Mouse (Mus musculus) gastrocnemius, adult 2 months (tissue): ENCODE measurements at regions not wholly inside any gene's neighbourhood (a gene's known extent, or its start where the extent isn't known, plus 50 kb on each side); places are given as distances from the start of the nearest gene placed in this dataset.

Experiments used
- DNase-seq: peaks from one replicate; pipeline ENCODE4 v3.0.0; 2022
- H3K27ac ChIP-seq: fragments of 200-600 bp; 2 replicates; pipeline ENCODE4 v1.8.1; 2022; ENCODE audit warnings: mild to moderate bottlenecking
- H3K4me3 ChIP-seq: fragments of 200-600 bp; 2 replicates; pipeline ENCODE4 v1.8.1; 2022; ENCODE audit warnings: mild to moderate bottlenecking, moderate library complexity
- CTCF ChIP-seq: fragments of 200-600 bp; IDR thresholded peaks from 2 replicates; pipeline ENCODE4 v1.8.1; 2022; ENCODE audit warnings: antibody characterized with exemption, mild to moderate bottlenecking, moderate library complexity
- intact Hi-C: fragments of 180-260 bp; cut with DNase I; formaldehyde crosslinking; loops from one replicate; pipeline ENCODE4 v1.15.1; 2025

- Histone ChIP-seq H3K4me3 (no peak overlapping the region), H3K27ac (no peak overlapping the region)
- no peak for TF ChIP-seq CTCF
- no peak for DNase-seq
- intact Hi-C loops, result no loop called here
Measured at GRCm38 (mm10) chr4:107736866-107737265, 52.8 kb upstream of the Dmrtb1 start.

GRCm38 (mm10) chr4:107737907-107738306, 53.9 kb upstream of the Dmrtb1 start:
- TF ChIP-seq CTCF, result no peak; the same call in 1 of the 2 replicates
- H3K4me3 ChIP-seq, result no peak overlapping the region
- intact Hi-C loops, result loop anchor here (1.0 kb wide), 1 partner anchor 107 kb away; no protein-coding TSS in a partner anchor
- DNase-seq, result peak; percentile 84
- H3K27ac ChIP-seq, result no peak overlapping the region

GRCm38 (mm10) chr4:107738776-107739175, 54.7 kb upstream of the Dmrtb1 start:
- Histone ChIP-seq H3K4me3 (no peak overlapping the region), H3K27ac (no peak overlapping the region)
- no peak for DNase-seq
- no peak for TF ChIP-seq CTCF
- intact Hi-C loops, result loop anchor here (1.0 kb wide), 1 partner anchor 107 kb away; no protein-coding TSS in a partner anchor

GRCm38 (mm10) chr4:107739789-107740405, 55.9 kb upstream of the Dmrtb1 start:
- TF ChIP-seq CTCF, result no peak
- DNase-seq, result no peak
- intact Hi-C loops, result no loop called here
- no peak overlapping the region for H3K27ac ChIP-seq
- no peak overlapping the region for H3K4me3 ChIP-seq

- intact Hi-C loops, result no loop called here
- H3K4me3 ChIP-seq, result no peak overlapping the region
- no peak overlapping the region for H3K27ac ChIP-seq
- TF ChIP-seq CTCF, result no peak
- DNase-seq, result no peak
Measured at GRCm38 (mm10) chr4:107743646-107744045, 58.4 kb upstream of the Lrp8 start.

- Histone ChIP-seq H3K27ac (no peak overlapping the region), H3K4me3 (no peak overlapping the region)
- intact Hi-C loops, result no loop called here
- DNase-seq, result no peak
- no peak for TF ChIP-seq CTCF
Measured at GRCm38 (mm10) chr4:107746366-107746765, 55.7 kb upstream of the Lrp8 start.

- intact Hi-C loops, result no loop called here
- H3K27ac ChIP-seq, result no peak overlapping the region
- TF ChIP-seq CTCF, result no peak
- no peak overlapping the region for H3K4me3 ChIP-seq
- no peak for DNase-seq
Measured at GRCm38 (mm10) chr4:107746923-107747431, 55.1 kb upstream of the Lrp8 start.

- H3K4me3 ChIP-seq, result no peak overlapping the region
- no peak for TF ChIP-seq CTCF
- intact Hi-C loops, result no loop called here
- no peak overlapping the region for H3K27ac ChIP-seq
- DNase-seq, result no peak
Measured at GRCm38 (mm10) chr4:107747454-107747853, 54.6 kb upstream of the Lrp8 start.

GRCm38 (mm10) chr4:107747907-107748628, 54.0 kb upstream of the Lrp8 start:
- H3K27ac ChIP-seq, result no peak overlapping the region
- no peak overlapping the region for H3K4me3 ChIP-seq
- DNase-seq, result no peak
- no peak for TF ChIP-seq CTCF
- intact Hi-C loops, result no loop called here

GRCm38 (mm10) chr4:107749045-107749444, 53.0 kb upstream of the Lrp8 start:
- intact Hi-C loops, result no loop called here
- no peak for TF ChIP-seq CTCF
- DNase-seq, result no peak
- H3K27ac ChIP-seq, result no peak overlapping the region
- H3K4me3 ChIP-seq, result no peak overlapping the region

- DNase-seq, result no peak
- intact Hi-C loops, result no loop called here
- no peak overlapping the region for H3K4me3 ChIP-seq
- no peak for TF ChIP-seq CTCF
- no peak overlapping the region for H3K27ac ChIP-seq
Measured at GRCm38 (mm10) chr4:107750017-107750416, 52.0 kb upstream of the Lrp8 start.
